Mouse (Mus musculus): ENCODE measurements around the gene Cdk5r1. TPM values are rescaled to one million over a fixed set of nuclear protein-coding genes. Genes with fewer than 3 reads are reported as not detected.

Cdk5r1 gene
- polyA plus RNA-seq, 2 experiments = 0.17 to 0.64 TPM

GRCm38 (mm10) chr11:80515895-80516294, 39.1 kb downstream of the Cdk5r1 start:
- Histone ChIP-seq H3K4me3 (ENCODE audit: insufficient read depth in 1 of 2, low read depth in 2 of 2, low read length in 2 of 2) (no peak overlapping the region), H3K27me3 (ENCODE audit: control insufficient read depth, insufficient read depth, low read length) (no peaks in the 10 kb centered on the region), H3K4me1 (replicated peaks; ENCODE audit: control insufficient read depth in 2 of 2, insufficient read depth in 2 of 2, low read length in 1 of 2) (no peaks in the 10 kb centered on the region), H3K9ac (replicated peaks) (no peak overlapping the region), H3K27ac (no peak overlapping the region), H3K36me3 (replicated peaks; ENCODE audit: control insufficient read depth, insufficient read depth, low read depth) (no peaks in the 10 kb centered on the region), H3K9me3 (ENCODE audit: control insufficient read depth, low read length) (no peaks in the 10 kb centered on the region), H3K4me2 (ENCODE audit: low read depth) (no peak overlapping the region)
- 65% methylated on average over 8 of the region's 8 CpGs for whole genome bisulfite sequencing (ENCODE audit: insufficient replicate concordance)
- DNase-seq (ENCODE audit: low read depth in 3 of 3, low spot score in 3 of 3) (no peak), ATAC-seq (ENCODE audit: insufficient read depth) (no peak)
- no peak for TF ChIP-seq CTCF (IDR thresholded peaks at IDR 0.05; ENCODE audit: low read depth)
- TF ChIP-seq EP300 (IDR thresholded peaks at IDR 0.05; ENCODE audit: low read depth) = no peak

DNA sequence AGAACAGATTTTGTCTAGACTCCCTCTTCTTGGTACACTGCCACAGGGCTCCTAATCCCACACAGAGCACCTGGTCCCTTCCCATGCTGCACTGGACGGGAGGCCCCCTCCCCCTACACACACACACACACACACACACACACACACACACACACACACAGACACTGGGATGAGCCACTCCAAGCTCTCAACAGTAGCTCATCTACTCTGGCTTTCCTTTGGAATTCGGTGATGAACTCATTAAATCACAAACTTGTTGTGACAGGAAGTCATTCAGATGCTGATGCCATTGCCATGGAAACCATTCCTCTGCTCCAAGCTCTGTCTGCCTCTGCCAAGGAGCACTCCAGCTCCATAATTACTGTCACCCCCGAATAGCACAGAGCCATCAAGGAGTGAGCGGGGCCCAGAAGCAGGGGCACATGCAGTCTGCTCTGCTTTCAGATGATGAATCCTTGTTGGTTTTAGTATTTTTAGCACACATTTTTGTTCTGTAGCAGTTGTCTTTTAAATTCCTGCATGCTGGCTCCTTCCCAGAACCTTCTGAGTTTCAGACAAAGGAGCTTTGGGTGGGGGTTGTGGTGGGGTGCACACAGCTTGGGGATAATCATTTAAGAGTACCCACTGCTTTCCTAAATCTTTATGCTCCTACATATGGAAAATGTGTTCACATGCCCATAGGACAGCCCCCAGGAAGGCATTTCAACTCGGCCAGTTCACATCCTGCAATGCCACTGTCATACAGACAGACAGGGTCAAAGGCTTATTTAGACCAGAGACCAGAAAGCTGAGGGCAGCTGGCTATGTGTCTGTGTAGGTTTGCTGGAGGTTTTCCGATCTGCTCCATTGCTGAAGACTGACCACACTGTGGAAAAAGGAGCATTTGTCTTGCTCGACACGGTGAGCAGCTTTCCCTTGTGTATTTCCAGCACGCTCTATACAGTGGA, 41.9 kb downstream of the Cdk5r1 start:
- DNase-seq (ENCODE audit: low read depth in 3 of 3, low spot score in 3 of 3) (no peak), ATAC-seq (ENCODE audit: insufficient read depth) (no peak)
- WGBS (ENCODE audit: insufficient replicate concordance) = 49% methylated on average over 9 of the region's 9 CpGs
- TF ChIP-seq CTCF (IDR thresholded peaks at IDR 0.05; ENCODE audit: low read depth) (no peak), EP300 (IDR thresholded peaks at IDR 0.05; ENCODE audit: low read depth) (no peak)
- no peaks in the 10 kb centered on the region for H3K9me3 ChIP-seq (ENCODE audit: control insufficient read depth, low read length)
- no peak overlapping the region for H3K4me3 ChIP-seq (ENCODE audit: insufficient read depth in 1 of 2, low read depth in 2 of 2, low read length in 2 of 2)
- no peak overlapping the region for H3K9ac ChIP-seq (replicated peaks)
- no peak overlapping the region for H3K27ac ChIP-seq
- no peak overlapping the region for H3K4me2 ChIP-seq (ENCODE audit: low read depth)
- H3K27me3 ChIP-seq (ENCODE audit: control insufficient read depth, insufficient read depth, low read length) = no peaks in the 10 kb centered on the region
- H3K4me1 ChIP-seq (replicated peaks; ENCODE audit: control insufficient read depth in 2 of 2, insufficient read depth in 2 of 2, low read length in 1 of 2) = peaks cover 0 to 9% of the 10 kb centered on the region in 2 experiments; a peak in 2 of 4 replicates
- H3K36me3 ChIP-seq (replicated peaks; ENCODE audit: control insufficient read depth, insufficient read depth, low read depth) = no peaks in the 10 kb centered on the region

GRCm38 (mm10) chr11:80521148-80521547, 44.3 kb downstream of the Cdk5r1 start:
- H3K4me3 ChIP-seq (ENCODE audit: insufficient read depth in 1 of 2, low read depth in 2 of 2, low read length in 2 of 2) = no peak overlapping the region
- no peaks in the 10 kb centered on the region for H3K9me3 ChIP-seq (ENCODE audit: control insufficient read depth, low read length)
- H3K9ac ChIP-seq (replicated peaks) = no peak overlapping the region
- TF ChIP-seq CTCF (IDR thresholded peaks at IDR 0.05; ENCODE audit: low read depth) (no peak), EP300 (IDR thresholded peaks at IDR 0.05; ENCODE audit: low read depth) (no peak)
- no peak overlapping the region for H3K27ac ChIP-seq
- no peak overlapping the region for H3K4me2 ChIP-seq (ENCODE audit: low read depth)
- H3K4me1 ChIP-seq (replicated peaks; ENCODE audit: control insufficient read depth in 2 of 2, insufficient read depth in 2 of 2, low read length in 1 of 2) = peaks cover 0 to 10% of the 10 kb centered on the region in 2 experiments; a peak in 2 of 4 replicates
- ATAC-seq (ENCODE audit: insufficient read depth) (no peak), DNase-seq (ENCODE audit: low read depth in 3 of 3, low spot score in 3 of 3) (no peak)
- H3K27me3 ChIP-seq (ENCODE audit: control insufficient read depth, insufficient read depth, low read length) = no peaks in the 10 kb centered on the region
- no peaks in the 10 kb centered on the region for H3K36me3 ChIP-seq (replicated peaks; ENCODE audit: control insufficient read depth, insufficient read depth, low read depth)
- WGBS (ENCODE audit: insufficient replicate concordance) = 49% methylated on average over 2 of the region's 2 CpGs

GRCm38 (mm10) chr11:80522852-80523251, 46.0 kb downstream of the Cdk5r1 start:
- Histone ChIP-seq H3K36me3 (replicated peaks; ENCODE audit: control insufficient read depth, insufficient read depth, low read depth) (no peaks in the 10 kb centered on the region), H3K4me2 (ENCODE audit: low read depth) (no peak overlapping the region), H3K27ac (no peak overlapping the region), H3K27me3 (ENCODE audit: control insufficient read depth, insufficient read depth, low read length) (no peaks in the 10 kb centered on the region), H3K4me1 (replicated peaks; ENCODE audit: control insufficient read depth in 2 of 2, insufficient read depth in 2 of 2, low read length in 1 of 2) (peaks cover 0 to 10% of the 10 kb centered on the region in 2 experiments; a peak in 2 of 4 replicates), H3K9ac (replicated peaks) (no peak overlapping the region), H3K4me3 (ENCODE audit: insufficient read depth in 1 of 2, low read depth in 2 of 2, low read length in 2 of 2) (no peak overlapping the region), H3K9me3 (ENCODE audit: control insufficient read depth, low read length) (no peaks in the 10 kb centered on the region)
- ATAC-seq (ENCODE audit: insufficient read depth) (no peak), DNase-seq (ENCODE audit: low read depth in 3 of 3, low spot score in 3 of 3) (no peak)
- 11% methylated on average over 2 of the region's 2 CpGs for WGBS (ENCODE audit: insufficient replicate concordance)
- no peak for TF ChIP-seq EP300 (IDR thresholded peaks at IDR 0.05; ENCODE audit: low read depth)
- TF ChIP-seq CTCF (IDR thresholded peaks at IDR 0.05; ENCODE audit: low read depth) = no peak

DNA sequence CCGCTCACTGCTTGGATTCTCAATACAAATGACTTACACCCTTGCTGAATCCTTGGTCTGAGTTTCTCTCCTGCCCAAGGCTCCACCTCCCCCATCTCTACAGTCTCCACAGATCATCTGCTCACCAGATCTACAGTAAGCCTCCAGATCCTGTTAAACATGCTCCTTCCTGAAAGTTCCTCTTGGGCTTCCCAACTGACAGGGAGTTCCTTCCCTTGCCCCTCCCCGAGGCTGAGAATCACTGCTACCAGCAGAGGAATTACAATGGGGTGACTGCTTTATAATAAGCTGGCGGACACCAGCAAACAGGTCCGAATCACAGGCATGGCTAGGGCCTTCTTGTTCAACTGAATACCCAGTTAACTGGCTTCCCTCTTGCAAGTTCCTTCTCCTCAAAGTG, 46.6 kb downstream of the Cdk5r1 start:
- Histone ChIP-seq H3K36me3 (replicated peaks; ENCODE audit: control insufficient read depth, insufficient read depth, low read depth) (no peaks in the 10 kb centered on the region), H3K27me3 (ENCODE audit: control insufficient read depth, insufficient read depth, low read length) (no peaks in the 10 kb centered on the region), H3K9ac (replicated peaks) (no peak overlapping the region), H3K4me1 (replicated peaks; ENCODE audit: control insufficient read depth in 2 of 2, insufficient read depth in 2 of 2, low read length in 1 of 2) (peaks cover 0 to 10% of the 10 kb centered on the region in 2 experiments; a peak in 2 of 4 replicates), H3K27ac (no peak overlapping the region), H3K4me2 (ENCODE audit: low read depth) (no peak overlapping the region), H3K9me3 (ENCODE audit: control insufficient read depth, low read length) (no peaks in the 10 kb centered on the region), H3K4me3 (ENCODE audit: insufficient read depth in 1 of 2, low read depth in 2 of 2, low read length in 2 of 2) (no peak overlapping the region)
- ATAC-seq (ENCODE audit: insufficient read depth) = no peak
- TF ChIP-seq CTCF (IDR thresholded peaks at IDR 0.05; ENCODE audit: low read depth) = no peak
- DNase-seq (ENCODE audit: low read depth in 3 of 3, low spot score in 3 of 3) = no peak
- 48% methylated on average over 4 of the region's 4 CpGs for WGBS (ENCODE audit: insufficient replicate concordance)

Data from liver, embryonic 14.5 days (tissue).